Mouse (Mus musculus) myocyte (in vitro differentiated cells): ENCODE results near the gene Snap25.

Source experiments
- E2F4 ChIP-seq: IDR thresholded peaks from one replicate; pipeline ENCODE4 v1.6.1; 2011; ENCODE audit warnings: mild to moderate bottlenecking, control low read depth, moderate library complexity; ENCODE audit not compliant: insufficient read depth
- MAX ChIP-seq: IDR thresholded peaks from one replicate; pipeline ENCODE4 v1.6.1; 2011; ENCODE audit warnings: low read depth, mild to moderate bottlenecking, control low read depth
- POLR2A ChIP-seq: IDR thresholded peaks from one replicate; pipeline ENCODE4 v1.6.1; 2011; ENCODE audit warnings: low read depth, mild to moderate bottlenecking, control low read depth, moderate library complexity; ENCODE audit not compliant: insufficient read length
- POLR2AphosphoS2 ChIP-seq: IDR thresholded peaks from one replicate; pipeline ENCODE4 v1.6.1; 2011; ENCODE audit warnings: low read depth, control low read depth; ENCODE audit not compliant: insufficient read length
- TCF12 ChIP-seq: IDR thresholded peaks from one replicate; pipeline ENCODE4 v1.6.1; 2011; ENCODE audit warnings: mild to moderate bottlenecking, control low read depth; ENCODE audit not compliant: poor library complexity, insufficient read depth, severe bottlenecking

GRCm38 (mm10) chr2:136784310-136784709 is 71.1 kb downstream of the Snap25 start:
- TF ChIP-seq POLR2A = no peak
- no peak for TF ChIP-seq E2F4
- TF ChIP-seq POLR2AphosphoS2 = no peak
- no peak for TF ChIP-seq TCF12
- no peak for TF ChIP-seq MAX
